Mouse (Mus musculus): ENCODE results near the gene Alpl. TPM values are rescaled to one million over a fixed set of nuclear protein-coding genes. Genes with fewer than 3 reads are reported as not detected.

Alpl gene
- polyA plus RNA-seq, 1 experiment from 2014 or later = 20.3 TPM

- H3K27me3 ChIP-seq (ENCODE audit: poor library complexity, severe bottlenecking) = no peaks in the 10 kb centered on the region; the same call in 1 of the 2 replicates
- no peak overlapping the region for H3K4me3 ChIP-seq
- H3K4me1 ChIP-seq = peaks cover 48% of the 10 kb centered on the region
- 94% methylated on average over 2 of the region's 2 CpGs for WGBS
- H3K9me3 ChIP-seq = no peaks in the 10 kb centered on the region
- no peaks in the 10 kb centered on the region for H3K36me3 ChIP-seq (replicated peaks)
- no peak overlapping the region for H3K27ac ChIP-seq
- DNase-seq (ENCODE audit: extremely low spot score, low spot score) = no peak
Measured at GRCm38 (mm10) chr4:137754446-137754845, 41.7 kb downstream of the Alpl start.

GRCm38 (mm10) chr4:137753199-137753598 is 43.0 kb downstream of the Alpl start:
- H3K4me1 ChIP-seq = peaks cover 43% of the 10 kb centered on the region
- no peaks in the 10 kb centered on the region; the same call in 1 of the 2 replicates for H3K27me3 ChIP-seq (ENCODE audit: poor library complexity, severe bottlenecking)
- H3K27ac ChIP-seq = no peak overlapping the region
- no peak overlapping the region for H3K4me3 ChIP-seq
- H3K36me3 ChIP-seq (replicated peaks) = no peaks in the 10 kb centered on the region
- H3K9me3 ChIP-seq = no peaks in the 10 kb centered on the region
- WGBS = 88% methylated on average over 7 of the region's 7 CpGs
- DNase-seq (ENCODE audit: extremely low spot score, low spot score) = no peak

GRCm38 (mm10) chr4:137752471-137752870 is 43.7 kb downstream of the Alpl start:
- Histone ChIP-seq H3K27me3 (ENCODE audit: poor library complexity, severe bottlenecking) (no peaks in the 10 kb centered on the region; the same call in 1 of the 2 replicates), H3K9me3 (no peaks in the 10 kb centered on the region), H3K36me3 (replicated peaks) (no peaks in the 10 kb centered on the region), H3K27ac (peak overlapping the region; percentile 62; the same call in 1 of the 2 replicates), H3K4me3 (no peak overlapping the region), H3K4me1 (peaks cover 41% of the 10 kb centered on the region)
- DNase-seq (ENCODE audit: extremely low spot score, low spot score) = no peak
- 84% methylated on average over 15 of the region's 15 CpGs for WGBS

- Histone ChIP-seq H3K4me3 (no peak overlapping the region), H3K27ac (peak overlapping the region; percentile 62), H3K36me3 (replicated peaks) (no peaks in the 10 kb centered on the region), H3K4me1 (peaks cover 36% of the 10 kb centered on the region), H3K9me3 (no peaks in the 10 kb centered on the region), H3K27me3 (ENCODE audit: poor library complexity, severe bottlenecking) (no peaks in the 10 kb centered on the region; the same call in 1 of the 2 replicates)
- no peak for DNase-seq (ENCODE audit: extremely low spot score, low spot score)
- WGBS = 90% methylated on average over 9 of the region's 9 CpGs
Measured at GRCm38 (mm10) chr4:137751717-137752116, 44.5 kb downstream of the Alpl start.

- H3K27me3 ChIP-seq (ENCODE audit: poor library complexity, severe bottlenecking) = no peaks in the 10 kb centered on the region; the same call in 1 of the 2 replicates
- no peak overlapping the region for H3K4me3 ChIP-seq
- DNase-seq (ENCODE audit: extremely low spot score, low spot score) = no peak
- no peaks in the 10 kb centered on the region for H3K36me3 ChIP-seq (replicated peaks)
- WGBS = 85% methylated on average over 8 of the region's 8 CpGs
- peaks cover 36% of the 10 kb centered on the region for H3K4me1 ChIP-seq
- peak overlapping the region; percentile 62 for H3K27ac ChIP-seq
- no peaks in the 10 kb centered on the region for H3K9me3 ChIP-seq
Measured at GRCm38 (mm10) chr4:137751310-137751709, 44.9 kb downstream of the Alpl start.

GRCm38 (mm10) chr4:137750121-137750520 is 46.1 kb downstream of the Alpl start:
- 84% methylated on average over 9 of the region's 9 CpGs for WGBS
- Histone ChIP-seq H3K27ac (0 out of 2 replicates have a peak overlapping the region, but pooled peaks have one; percentile 62), H3K4me1 (peaks cover 36% of the 10 kb centered on the region), H3K36me3 (replicated peaks) (peaks cover 7% of the 10 kb centered on the region; the same call in 1 of the 2 replicates), H3K4me3 (no peak overlapping the region), H3K27me3 (ENCODE audit: poor library complexity, severe bottlenecking) (no peaks in the 10 kb centered on the region), H3K9me3 (no peaks in the 10 kb centered on the region)
- no peak for DNase-seq (ENCODE audit: extremely low spot score, low spot score)

GRCm38 (mm10) chr4:137749680-137750079 is 46.5 kb downstream of the Alpl start:
- Histone ChIP-seq H3K4me1 (peaks cover 37% of the 10 kb centered on the region), H3K4me3 (no peak overlapping the region), H3K36me3 (replicated peaks) (peaks cover 7% of the 10 kb centered on the region; the same call in 1 of the 2 replicates), H3K27ac (no peak overlapping the region), H3K27me3 (ENCODE audit: poor library complexity, severe bottlenecking) (no peaks in the 10 kb centered on the region), H3K9me3 (no peaks in the 10 kb centered on the region)
- no peak for DNase-seq (ENCODE audit: extremely low spot score, low spot score)
- WGBS = 91% methylated on average over 9 of the region's 9 CpGs

GRCm38 (mm10) chr4:137748726-137749125 is 47.5 kb downstream of the Alpl start:
- no peak for DNase-seq (ENCODE audit: extremely low spot score, low spot score)
- H3K36me3 ChIP-seq (replicated peaks) = peaks cover 7% of the 10 kb centered on the region; the same call in 1 of the 2 replicates
- H3K4me3 ChIP-seq = no peak overlapping the region
- H3K9me3 ChIP-seq = no peaks in the 10 kb centered on the region
- WGBS = 77% methylated on average over 4 of the region's 4 CpGs
- H3K27ac ChIP-seq = peak overlapping the region; percentile 30; the same call in 1 of the 2 replicates
- H3K27me3 ChIP-seq (ENCODE audit: poor library complexity, severe bottlenecking) = no peaks in the 10 kb centered on the region
- H3K4me1 ChIP-seq = peaks cover 45% of the 10 kb centered on the region

GRCm38 (mm10) chr4:137747590-137747989 is 48.6 kb downstream of the Alpl start:
- Histone ChIP-seq H3K9me3 (no peaks in the 10 kb centered on the region), H3K27me3 (ENCODE audit: poor library complexity, severe bottlenecking) (no peaks in the 10 kb centered on the region), H3K4me3 (no peak overlapping the region), H3K36me3 (replicated peaks) (peaks cover 7% of the 10 kb centered on the region; the same call in 1 of the 2 replicates), H3K27ac (no peak overlapping the region), H3K4me1 (peaks cover 40% of the 10 kb centered on the region)
- 90% methylated on average over 5 of the region's 5 CpGs for WGBS
- no peak for DNase-seq (ENCODE audit: extremely low spot score, low spot score)

GRCm38 (mm10) chr4:137747091-137747490 is 49.1 kb downstream of the Alpl start:
- Histone ChIP-seq H3K27ac (no peak overlapping the region), H3K4me3 (no peak overlapping the region), H3K4me1 (peaks cover 35% of the 10 kb centered on the region), H3K9me3 (no peaks in the 10 kb centered on the region), H3K27me3 (ENCODE audit: poor library complexity, severe bottlenecking) (no peaks in the 10 kb centered on the region), H3K36me3 (replicated peaks) (peaks cover 7% of the 10 kb centered on the region; the same call in 1 of the 2 replicates)
- 88% methylated on average over 9 of the region's 9 CpGs for WGBS
- DNase-seq (ENCODE audit: extremely low spot score, low spot score) = no peak

GRCm38 (mm10) chr4:137744433-137744918 is 51.7 kb downstream of the Alpl start:
- no peak overlapping the region for H3K4me3 ChIP-seq
- 0 out of 2 replicates have a peak overlapping the region, but pooled peaks have one; percentile 40 for H3K27ac ChIP-seq
- 63% methylated on average over 13 of the region's 13 CpGs for WGBS
- H3K4me1 ChIP-seq = peaks cover 18% of the 10 kb centered on the region
- peaks cover 7% of the 10 kb centered on the region; the same call in 1 of the 2 replicates for H3K36me3 ChIP-seq (replicated peaks)
- DNase-seq (ENCODE audit: extremely low spot score, low spot score) = no peak
- H3K9me3 ChIP-seq = no peaks in the 10 kb centered on the region
- no peaks in the 10 kb centered on the region for H3K27me3 ChIP-seq (ENCODE audit: poor library complexity, severe bottlenecking)

GRCm38 (mm10) chr4:137743791-137744190 is 52.4 kb downstream of the Alpl start:
- H3K27ac ChIP-seq = no peak overlapping the region

GRCm38 (mm10) chr4:137740350-137740749 is 55.8 kb downstream of the Alpl start:
- no peak for DNase-seq (ENCODE audit: extremely low spot score, low spot score)
- Histone ChIP-seq H3K4me3 (no peak overlapping the region), H3K27me3 (ENCODE audit: poor library complexity, severe bottlenecking) (no peaks in the 10 kb centered on the region), H3K9me3 (no peaks in the 10 kb centered on the region), H3K27ac (no peak overlapping the region), H3K4me1 (peaks cover 41% of the 10 kb centered on the region), H3K36me3 (replicated peaks) (no peaks in the 10 kb centered on the region)
- WGBS = 88% methylated on average over 7 of the region's 7 CpGs

More at GRCm38 (mm10) chr4:137743791-137744190, 52.4 kb downstream of the Alpl start:
- Histone ChIP-seq H3K9me3 (no peaks in the 10 kb centered on the region), H3K4me1 (peaks cover 20% of the 10 kb centered on the region), H3K36me3 (replicated peaks) (peaks cover 7% of the 10 kb centered on the region; the same call in 1 of the 2 replicates), H3K4me3 (no peak overlapping the region), H3K27me3 (ENCODE audit: poor library complexity, severe bottlenecking) (no peaks in the 10 kb centered on the region)
- WGBS = 63% methylated on average over 7 of the region's 7 CpGs
- DNase-seq (ENCODE audit: extremely low spot score, low spot score) = no peak
